Mouse (Mus musculus): ENCODE data around the gene Etfb. TPM values are rescaled to one million over a fixed set of nuclear protein-coding genes. Genes with fewer than 3 reads are reported as not detected.
A peak's percentile ranks its signal among the peaks of the same experiment; 100 is the strongest.

Etfb gene
- total RNA-seq, 1 experiment from 2014 or later = 390 TPM

DNA sequence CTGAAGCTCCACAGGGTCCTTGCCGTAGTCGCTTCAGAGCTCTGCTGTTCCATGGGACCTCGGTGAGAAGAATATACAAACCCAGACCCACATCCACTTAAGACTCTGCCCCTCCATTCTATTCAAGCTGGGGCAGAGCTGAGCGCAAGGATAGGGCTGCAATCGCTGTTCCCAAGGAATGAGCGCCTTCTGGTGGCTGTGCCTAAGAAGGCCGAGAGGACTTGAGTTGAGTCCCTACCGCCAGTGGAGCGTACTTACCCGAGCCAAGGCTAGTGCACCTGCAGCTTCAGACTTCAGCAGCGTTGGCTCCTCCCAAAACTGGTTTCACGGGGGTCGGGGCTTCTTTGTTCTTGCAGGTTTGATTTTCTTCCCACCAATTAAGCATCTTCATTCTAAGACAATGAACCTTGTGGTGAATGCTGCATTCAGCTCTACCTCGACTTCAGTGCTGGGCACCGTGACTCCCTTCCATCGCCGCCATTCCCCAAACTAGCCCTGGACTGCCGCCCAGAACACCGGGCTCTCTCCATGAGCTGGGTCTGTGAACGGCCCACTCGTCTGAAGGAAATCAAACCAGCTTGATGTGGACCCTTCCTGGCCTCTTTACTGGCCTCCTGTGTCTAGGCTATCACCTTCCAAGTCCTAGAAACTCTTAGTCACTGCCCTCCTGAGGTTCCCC, 51.6 kb downstream of the Etfb start:
- DNase-seq = peak; percentile 51

Small RNAs within 50 kb of the gene (microRNA-seq; reads per million reads assigned to microRNA genes)
- gene Mir7051 = 0.69 to 2.5 reads per million in 2 experiments

Other genes with a start within 250 kb of the Etfb start
- 22.4 and 23.0 TPM in 2 replicates for gene Zfp715, start 130.8 kb upstream of the Etfb start, total RNA-seq (2021)
- not detected in 2 replicates for gene Siglecf, start 92.7 kb upstream of the Etfb start, total RNA-seq (2021)
- gene Siglecg, start 35.9 kb upstream of the Etfb start, total RNA-seq (2021) = 0.09 and 1.00 TPM in 2 replicates
- gene Lim2, start 16.4 kb upstream of the Etfb start, total RNA-seq (2021) = not detected in 2 replicates
- 0.46 TPM in 1 of 2 replicates, not detected in the other for gene Nkg7, start 7.0 kb upstream of the Etfb start, total RNA-seq (2021)
- not detected in 2 replicates for gene Cldnd2, start 3.3 kb upstream of the Etfb start, total RNA-seq (2021)
- 1.5 TPM in 1 of 2 replicates, not detected in the other for gene Gm45233, start within 50 bp of the Etfb start, total RNA-seq (2021)
- gene Vsig10l, start 19.1 kb downstream of the Etfb start, total RNA-seq (2021) = 3.6 and 4.6 TPM in 2 replicates
- 1.3 and 2.1 TPM in 2 replicates for gene Iglon5, start 46.0 kb downstream of the Etfb start, total RNA-seq (2021)
- gene 4931406B18Rik, start 61.9 kb downstream of the Etfb start, total RNA-seq (2021) = not detected in 2 replicates
- 1.2 and 2.4 TPM in 2 replicates for gene Cd33, start 100.3 kb downstream of the Etfb start, total RNA-seq (2021)
- 2.8 and 3.1 TPM in 2 replicates for gene Zfp658, start 118.2 kb downstream of the Etfb start, total RNA-seq (2021)
- gene Zfp719, start 135.5 kb downstream of the Etfb start, total RNA-seq (2021) = 16.2 and 17.5 TPM in 2 replicates
- gene Zfp819, start 163.1 kb downstream of the Etfb start, total RNA-seq (2021) = not detected in 2 replicates
- not detected in 2 replicates for gene Ceacam18, start 190.6 kb downstream of the Etfb start, total RNA-seq (2021)
- 1.9 and 2.1 TPM in 2 replicates for gene Siglece, start 216.1 kb downstream of the Etfb start, total RNA-seq (2021)
- 11.1 and 13.4 TPM in 2 replicates for gene Ctu1, start 227.9 kb downstream of the Etfb start, total RNA-seq (2021)
- not detected in 2 replicates for gene Klk14, start 246.3 kb downstream of the Etfb start, total RNA-seq (2021)

Data from adrenal gland, postnatal 25 days (tissue).